Mouse (Mus musculus) left cerebral cortex, adult 8-10 months (tissue): Measurements from ENCODE around the gene Nlrx1. TPM values are rescaled to one million over a fixed set of nuclear protein-coding genes. Genes with fewer than 3 reads are reported as not detected.
"Not testable (repeated sequence)": the region's sequence is repeated elsewhere in the genome, so short reads cannot be mapped to it uniquely, and the experiment has no call there.

Source experiments
- DNase-seq, 2 experiments: peaks; one replicate each; pipeline ENCODE4 v3.0.0; 2022; ENCODE audit warnings: low spot score in 2 of 2
- total RNA-seq, 4 experiments: library from RNA; stranded (reverse); gene quantifications; 2 replicates each; pipeline ENCODE4 v1.2.4; 2022

Nlrx1 gene
- 10 to 100 TPM; 10.6 to 13.8 (median 11.8) TPM for total RNA-seq

DNA sequence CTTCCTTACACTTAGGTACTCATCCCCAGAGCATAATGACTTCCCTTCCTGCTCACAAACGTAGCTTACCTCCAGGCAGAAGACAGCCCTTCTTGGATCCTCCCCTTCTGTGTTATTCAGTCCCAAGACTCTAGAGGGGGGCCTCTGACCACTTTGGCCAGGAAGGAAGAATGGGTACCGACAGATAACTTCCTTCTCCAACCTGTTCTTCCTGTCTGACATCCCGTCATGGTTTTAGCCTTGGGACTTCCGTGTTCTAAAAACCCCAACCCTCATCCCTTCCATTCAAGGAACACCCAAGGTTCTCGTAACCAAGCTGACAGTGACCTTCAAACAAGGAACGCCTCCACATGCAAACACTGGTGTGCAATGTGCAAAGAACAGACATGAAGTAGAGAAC lies at the start of gene Nlrx1:
Gene Nlrx1, minus strand, starts transcription at position 168 of the 400 bp plus-strand sequence.
- no peak for DNase-seq

DNA sequence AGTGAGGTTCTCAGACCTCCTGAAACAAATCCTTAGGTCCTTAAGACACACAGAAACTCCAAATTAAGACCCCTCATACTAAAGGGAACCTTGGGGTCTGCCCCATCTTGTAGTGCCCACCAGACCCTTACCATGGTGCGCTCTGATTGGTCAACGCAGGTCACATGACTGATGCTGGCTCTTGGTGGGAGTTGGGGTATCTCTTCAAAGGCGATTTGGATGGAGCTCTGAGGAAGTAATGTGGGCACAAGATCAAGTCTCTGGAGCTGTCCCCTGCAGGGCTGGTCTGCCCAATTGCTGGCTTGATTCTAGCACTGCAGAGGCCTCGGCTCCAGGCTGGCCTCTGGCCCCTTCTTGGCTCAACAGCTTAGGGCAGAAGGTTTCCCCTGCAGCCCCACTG lies 49.1 kb upstream of the Nlrx1 start:
- no peak for DNase-seq

DNA sequence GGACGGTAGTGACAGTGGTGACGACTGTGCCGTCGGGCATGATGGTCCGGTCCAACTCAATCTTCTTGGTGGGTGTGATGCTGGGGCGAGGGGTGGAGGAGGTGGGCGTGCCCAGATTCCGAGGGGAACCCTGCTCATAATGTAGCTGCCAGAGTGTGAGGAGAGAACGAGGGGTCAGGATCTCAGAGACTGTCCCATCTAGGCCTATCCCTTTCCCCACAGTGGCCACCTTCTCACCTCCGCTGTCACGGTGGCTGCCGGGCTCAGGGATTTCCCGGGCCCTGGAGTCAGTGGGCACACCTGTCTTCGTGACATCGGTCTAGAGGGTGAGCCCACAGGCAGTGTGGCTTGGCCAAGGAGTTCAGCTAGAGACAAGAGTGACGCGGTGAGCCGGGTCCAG lies 46.5 kb upstream of the Nlrx1 start:
- DNase-seq, result no peak

DNA sequence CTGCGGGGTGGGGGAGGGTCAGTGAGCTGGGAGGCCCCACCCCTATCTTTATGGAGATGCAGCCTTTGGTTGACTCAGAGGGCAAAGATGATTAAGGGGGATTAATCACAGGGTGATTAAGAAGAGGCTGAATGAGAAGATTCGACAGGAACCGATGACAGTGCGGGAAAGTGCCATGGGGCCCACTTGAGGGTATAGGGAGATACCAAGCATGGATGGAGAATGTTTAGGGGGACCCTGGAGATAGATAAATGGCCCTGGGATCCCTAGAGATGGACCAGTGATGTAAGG lies 45.8 kb upstream of the Nlrx1 start:
- no peak for DNase-seq

DNA sequence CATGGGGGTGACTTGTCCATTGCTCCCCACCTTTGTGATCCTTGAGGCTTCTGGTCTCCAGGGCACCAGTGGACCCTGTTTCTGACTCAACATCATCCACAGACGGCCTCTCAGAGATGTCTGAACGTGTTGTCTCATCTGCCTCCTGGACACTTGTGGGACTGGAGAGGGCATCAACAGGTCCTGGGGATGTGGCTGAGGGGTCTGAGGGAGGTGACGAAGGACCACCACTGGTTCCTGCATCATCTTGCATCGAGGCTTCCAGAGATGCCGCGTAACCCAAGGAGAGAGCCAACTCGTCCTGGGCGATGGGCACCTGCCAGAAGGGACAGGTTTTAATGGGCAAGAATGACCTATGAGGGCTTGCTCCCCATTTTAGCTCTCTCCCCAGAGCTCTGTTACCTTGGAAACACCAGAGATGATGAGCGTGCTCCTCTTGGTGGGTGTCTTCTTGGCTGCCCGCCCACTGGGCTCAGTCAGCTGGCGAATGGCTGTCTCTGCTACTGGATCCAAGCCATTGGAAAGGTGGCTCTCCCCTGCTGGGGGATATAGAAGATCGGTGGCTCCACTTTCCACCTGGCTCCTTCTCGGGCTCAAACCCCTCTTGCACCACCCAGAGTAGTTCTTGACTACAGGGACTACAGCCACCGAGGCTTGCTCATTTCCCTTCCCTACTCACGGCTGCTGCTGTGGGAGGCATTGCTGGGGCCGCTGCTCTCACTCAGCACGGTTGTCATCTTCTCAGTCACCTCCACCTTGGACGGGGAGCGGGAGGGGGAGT lies 45.3 kb upstream of the Nlrx1 start:
- peak; percentile 58 to 84 for DNase-seq

DNA sequence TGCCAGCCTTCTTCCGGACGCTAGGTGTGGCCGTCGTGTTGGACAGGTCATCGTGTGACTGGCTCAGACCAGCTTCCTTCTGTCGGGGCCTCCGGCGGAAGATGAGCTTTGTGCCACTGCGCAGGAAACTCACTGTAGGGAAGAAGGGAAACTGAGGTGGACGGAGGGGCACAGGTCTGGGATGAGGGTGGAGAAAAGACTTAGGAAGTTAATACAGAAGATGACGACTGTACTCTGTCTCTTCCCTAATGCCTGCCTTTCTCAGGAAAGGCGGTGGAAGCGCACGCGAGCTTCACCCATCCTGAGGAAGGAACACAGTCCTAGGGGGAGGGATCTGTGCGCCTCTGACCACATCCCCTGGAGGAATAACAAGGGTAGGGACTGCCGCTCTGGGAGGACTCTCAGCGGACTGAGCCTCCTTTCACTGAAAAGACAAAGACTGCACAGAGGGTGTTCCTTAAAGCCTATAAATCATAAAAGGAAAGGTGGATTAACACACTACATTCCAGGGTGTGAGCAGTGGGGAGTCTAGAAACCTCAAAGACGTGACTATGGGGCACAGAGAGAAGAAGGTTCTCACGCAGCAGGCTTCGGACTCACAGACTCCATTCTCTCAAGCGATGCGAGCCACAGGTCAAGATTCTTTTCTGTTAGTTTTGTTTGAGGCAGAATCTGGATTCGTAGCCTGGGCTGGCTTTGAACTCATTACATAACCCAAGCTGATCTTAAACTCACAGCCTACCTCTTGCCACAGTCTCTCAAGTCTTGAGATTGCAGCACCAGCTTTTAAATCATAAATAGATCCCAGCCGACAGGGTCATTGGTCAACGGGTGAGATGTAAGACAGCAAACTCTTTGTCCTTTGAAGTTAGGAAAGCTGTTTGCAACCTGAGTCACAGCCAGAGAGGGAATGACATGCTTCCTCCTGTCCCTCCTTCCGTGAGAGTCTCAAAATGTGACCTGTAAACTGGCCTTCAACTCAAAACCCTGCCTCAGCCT lies 43.0 kb upstream of the Nlrx1 start:
- DNase-seq, result no peak

DNA sequence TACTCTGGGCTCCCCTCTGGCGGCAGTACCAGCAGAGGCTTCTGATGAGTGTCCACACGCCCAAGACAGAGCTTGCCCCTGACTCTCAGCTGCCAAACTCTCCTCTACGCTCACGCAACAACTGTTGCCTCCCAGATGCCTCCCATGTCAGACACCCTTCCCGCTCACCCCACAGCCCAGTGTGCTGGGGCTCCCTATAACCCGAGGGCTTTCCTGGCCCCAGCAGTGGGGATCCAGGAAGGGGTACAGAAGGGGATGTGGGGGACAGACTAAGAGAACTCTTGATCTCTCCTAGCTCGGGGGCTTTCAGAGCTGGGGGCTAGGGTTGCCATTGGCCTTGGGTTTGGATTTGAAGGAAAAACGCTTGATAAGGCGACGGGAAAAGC lies 42.3 kb upstream of the Nlrx1 start:
- DNase-seq, result no peak

DNA sequence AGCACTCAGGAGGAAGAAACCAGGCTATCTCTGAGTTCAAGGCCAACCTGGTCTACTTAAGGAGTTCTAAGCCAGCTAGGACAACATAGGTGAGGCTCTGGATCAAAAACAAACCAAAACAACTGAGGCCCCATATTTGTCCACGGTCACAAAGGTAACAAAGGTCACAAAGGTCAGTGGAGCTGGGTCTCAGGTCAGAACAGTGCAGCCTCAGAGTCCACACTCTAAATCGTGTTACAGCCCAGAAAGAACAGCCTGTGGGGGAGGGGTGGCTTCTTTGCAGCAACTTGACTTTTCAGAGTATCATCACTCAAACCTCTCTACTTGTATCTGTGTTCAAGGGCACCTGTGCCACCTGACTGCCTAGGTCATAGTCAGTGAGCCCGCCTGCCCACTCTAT lies 41.4 kb upstream of the Nlrx1 start:
- DNase-seq, result no peak

DNA sequence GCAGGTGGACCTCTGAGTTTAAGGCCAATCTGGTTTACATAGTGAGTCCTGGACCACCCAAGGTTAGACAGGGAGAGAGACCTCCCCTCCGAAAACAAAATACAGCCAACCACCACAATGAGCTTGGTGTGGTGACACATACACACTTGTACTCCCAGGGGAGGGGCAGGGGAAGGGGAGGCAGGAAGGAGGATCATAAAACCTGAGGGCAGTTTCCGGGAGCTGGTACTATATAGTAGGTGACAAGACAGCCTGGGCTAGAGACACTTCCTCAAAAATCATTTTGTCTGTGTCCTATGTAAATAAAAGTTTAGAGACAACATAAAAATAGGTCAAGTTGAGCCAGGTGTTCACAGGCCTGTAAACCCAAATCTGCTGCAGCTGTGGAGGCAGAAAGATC lies 38.8 kb upstream of the Nlrx1 start:
- DNase-seq, result no peak

DNA sequence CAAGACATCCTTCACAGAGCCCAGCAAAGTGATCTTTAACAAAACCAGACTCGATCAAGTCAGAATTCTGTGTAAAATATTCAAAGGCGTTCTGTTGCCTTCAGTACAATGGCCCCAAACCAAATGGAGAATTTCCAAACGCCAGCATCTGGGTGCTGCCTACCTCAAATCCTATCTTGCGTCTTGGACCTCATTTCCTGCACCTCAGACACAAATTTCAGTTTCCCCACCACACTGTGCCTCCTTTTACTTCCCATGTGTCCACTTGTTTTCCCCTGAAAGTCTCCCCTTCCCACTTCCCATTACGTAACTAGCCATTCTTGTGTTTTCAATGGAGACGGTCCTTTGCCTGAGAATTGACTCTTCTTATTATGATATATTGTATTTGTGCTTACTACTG lies 38.1 kb upstream of the Nlrx1 start:
- no peak for DNase-seq

DNA sequence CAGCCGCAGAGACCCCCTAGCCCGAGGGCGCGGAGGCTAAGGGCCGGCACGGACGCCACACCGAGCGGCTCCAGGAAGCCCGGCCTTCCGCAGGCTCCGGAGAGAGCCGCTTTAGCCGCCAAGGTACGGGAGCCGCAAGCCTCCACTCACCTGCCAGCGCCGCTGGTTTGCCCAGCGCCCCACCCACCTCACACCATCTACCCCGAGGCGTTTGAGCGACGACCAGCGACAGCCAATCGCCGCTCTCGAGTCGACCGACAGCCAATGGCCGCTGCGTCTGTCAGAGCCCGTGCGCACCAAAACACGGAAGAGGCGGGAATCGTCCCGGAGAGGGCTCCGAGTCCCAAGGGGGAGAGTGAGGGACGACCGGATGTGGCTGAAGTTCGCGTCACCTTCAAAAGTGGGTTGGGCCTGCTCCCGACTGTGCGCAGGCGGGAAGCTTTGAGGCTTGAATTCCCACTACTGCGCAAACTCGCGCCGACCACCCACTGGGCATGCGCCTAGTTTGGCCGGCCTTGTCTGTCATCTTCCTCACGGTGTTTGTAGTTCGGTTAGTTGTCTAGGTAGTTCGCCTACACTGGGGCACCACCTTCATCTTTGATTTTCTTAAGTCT lies 37.2 kb upstream of the Nlrx1 start, which contains the start of gene Hinfp:
Gene Hinfp, minus strand, starts transcription at position 206 of the 614 bp plus-strand sequence.
- peak; percentile 91 to 99 for DNase-seq

DNA sequence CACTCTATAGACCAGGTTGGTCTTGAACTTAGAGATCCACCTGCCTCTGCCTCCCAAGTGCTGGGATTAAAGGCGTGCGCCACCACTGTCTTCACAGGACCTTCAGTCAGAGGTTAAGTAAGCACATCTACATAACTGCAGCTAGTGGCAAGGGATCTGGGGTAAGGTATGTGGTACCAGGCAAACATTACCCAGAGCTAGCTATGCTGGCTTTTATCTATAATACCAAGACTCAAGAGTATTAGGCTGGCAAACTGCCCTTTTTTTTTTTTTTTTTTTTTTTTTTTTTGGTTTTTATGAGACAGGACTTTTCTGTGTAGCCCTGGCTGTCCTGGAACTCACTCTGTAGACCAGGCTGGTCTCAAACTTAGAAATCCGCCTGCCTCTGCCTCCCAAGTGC lies 31.6 kb upstream of the Nlrx1 start:
- DNase-seq, result not testable (repeated sequence)

DNA sequence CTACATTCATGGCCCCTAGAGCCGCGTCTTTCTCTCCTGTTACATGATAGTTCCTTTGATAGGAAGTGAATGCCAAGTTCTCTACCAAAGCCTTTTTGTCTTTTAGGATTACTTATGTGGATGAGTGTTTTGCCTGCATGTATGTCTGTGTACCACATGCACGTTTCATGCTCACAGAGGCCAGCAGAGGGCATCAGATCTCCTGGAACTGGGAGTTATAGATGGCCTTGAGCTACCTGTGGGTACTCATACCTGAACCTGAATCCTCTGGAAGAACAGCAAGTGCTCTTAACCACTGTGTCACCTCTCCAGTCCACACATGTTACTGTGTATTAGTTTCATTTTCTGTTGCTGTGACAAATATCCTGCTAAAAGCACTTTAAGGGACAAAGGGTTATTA lies 24.1 kb upstream of the Nlrx1 start:
- DNase-seq, result no peak

DNA sequence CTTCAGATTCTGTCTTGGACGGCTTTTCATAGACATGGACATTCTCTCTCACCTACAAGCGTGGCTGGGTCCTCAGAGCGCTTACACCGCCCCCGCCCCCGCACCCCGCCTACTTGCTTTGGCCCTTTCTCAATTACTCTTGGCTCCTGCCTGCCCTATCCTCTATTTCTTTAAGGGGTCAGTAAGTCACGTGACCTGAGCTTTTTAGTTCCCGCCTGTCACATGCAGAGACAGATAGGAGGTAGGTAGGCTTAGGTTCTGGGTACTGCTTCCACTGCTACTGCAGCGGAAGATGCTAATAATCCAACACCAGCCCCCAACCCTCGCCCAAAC lies 20.5 kb upstream of the Nlrx1 start:
- no peak for DNase-seq

DNA sequence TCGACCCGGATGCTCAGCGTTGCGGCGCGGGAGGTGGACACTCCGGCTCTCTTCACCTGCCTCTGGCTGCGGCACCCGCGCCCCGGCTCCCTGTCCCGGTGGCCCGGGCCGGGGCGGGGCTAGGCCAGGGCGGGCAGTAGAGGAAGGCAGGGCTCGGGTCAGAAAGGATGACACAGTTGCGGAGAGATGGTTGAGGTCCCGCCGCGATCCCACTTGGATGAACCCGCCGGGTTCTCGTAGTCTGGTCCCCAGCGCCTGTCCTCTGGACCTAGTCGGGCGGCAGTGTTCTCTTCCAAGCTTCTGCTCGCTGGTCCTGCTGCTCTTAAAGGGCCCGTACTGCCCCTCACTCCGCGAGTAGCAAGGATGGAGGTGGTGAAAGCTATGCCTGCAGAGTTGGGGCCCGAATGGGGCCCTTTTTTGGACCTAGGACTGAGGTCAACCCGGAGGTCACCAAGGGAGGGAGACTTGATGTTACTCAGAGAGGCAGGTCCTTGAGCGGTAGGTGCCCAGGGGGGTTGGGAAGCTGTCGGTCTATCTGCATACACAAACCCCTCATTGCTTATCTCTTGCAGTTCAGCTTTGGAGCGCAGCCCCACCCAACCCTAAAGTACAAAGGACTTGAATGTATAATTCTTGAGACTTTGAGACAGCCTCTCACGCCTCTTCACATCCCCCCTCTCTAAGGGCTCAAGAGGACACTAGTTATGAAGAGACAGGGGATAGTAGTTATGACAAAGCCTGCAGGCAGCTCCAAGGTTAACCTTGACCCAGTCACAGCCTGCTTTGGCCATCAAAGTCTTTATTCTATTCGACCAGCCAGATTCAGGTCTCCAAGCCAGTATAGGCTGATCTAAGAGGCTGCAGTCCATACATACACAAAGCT lies 19.9 kb upstream of the Nlrx1 start, which contains the start of gene Abcg4:
Gene Abcg4, minus strand, starts transcription at position 540 of the 883 bp plus-strand sequence.
- peak in 1 of 2 experiments; percentile 47 for DNase-seq

DNA sequence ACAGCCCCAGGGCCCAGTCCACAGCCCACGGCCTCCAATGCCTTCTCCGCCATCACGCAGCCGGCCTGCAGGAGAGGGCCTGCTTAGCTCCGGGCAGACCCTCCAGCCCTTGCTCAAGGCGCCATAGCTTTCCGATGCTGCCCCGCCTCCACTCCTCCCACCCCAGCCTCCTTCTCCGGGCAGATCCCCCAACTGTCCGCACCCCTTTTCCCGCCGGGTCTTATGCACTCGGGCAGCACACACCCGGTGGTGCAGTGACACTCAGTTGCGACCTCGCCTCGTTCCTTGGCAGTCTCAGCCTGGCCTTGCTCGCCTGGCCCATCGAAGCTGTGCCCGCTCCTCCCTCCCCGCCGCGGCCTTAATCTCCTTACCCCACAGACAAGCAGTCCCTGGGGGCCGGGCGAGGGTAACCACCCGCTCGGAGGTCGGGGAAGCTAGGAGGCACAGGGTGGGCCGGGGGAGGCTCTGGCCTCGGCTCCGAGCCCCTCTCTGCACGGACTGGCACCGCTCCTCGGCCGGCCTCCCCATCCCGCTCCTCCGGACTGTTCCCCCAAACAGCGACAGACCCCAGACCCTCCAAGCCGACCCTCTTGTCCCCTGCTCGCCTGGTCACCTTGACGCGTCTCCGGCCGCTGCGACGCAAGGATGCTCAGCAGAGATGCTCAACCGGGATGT lies 19.1 kb upstream of the Nlrx1 start:
- no peak for DNase-seq

DNA sequence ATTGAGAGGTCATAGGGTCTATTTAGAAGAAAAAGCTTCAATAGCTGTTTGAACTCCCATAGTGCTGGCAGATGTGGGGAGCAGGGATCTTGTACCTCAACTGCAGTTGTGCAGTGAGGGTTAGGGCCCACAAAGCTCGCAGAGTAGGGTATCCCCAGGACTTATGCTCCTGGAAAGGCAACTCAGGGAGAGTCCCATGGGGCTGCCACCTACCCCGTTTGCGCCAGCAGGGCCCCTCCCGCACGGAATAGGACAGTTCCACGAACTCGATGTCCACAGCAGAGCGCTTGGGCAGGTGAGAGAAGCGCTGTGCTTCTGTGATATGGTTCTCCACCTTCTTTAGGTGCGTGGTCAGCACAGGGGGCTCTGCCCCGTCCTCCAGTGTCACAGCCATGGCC lies 18.6 kb upstream of the Nlrx1 start:
- DNase-seq, result no peak

DNA sequence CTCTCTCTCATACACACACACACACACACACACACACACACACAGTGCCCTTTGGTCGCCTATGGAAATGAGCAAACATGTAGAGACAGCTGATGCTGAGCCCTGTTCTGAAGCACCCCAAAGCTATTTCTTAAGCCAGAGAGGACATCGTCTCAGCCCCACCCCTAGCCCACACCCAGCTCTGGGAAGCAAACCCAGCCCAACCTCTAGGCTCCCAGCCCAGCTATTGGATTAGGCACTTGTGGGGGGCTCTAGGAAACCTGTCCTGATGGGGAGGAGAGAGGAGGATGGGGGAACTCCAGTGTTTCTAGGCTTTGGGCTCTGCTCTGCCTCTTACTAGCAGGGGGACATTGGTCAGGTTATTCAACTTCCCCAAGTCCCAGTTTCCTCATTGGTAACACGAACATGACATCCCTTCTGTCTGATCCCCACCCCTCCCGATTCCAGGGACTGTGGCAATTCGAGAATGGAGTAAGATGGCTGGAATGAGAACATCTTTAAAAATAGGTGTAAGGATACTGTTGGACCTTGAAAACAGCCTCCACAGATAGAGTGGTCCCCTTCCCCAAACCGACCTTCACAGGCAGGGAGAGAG lies 18.0 kb upstream of the Nlrx1 start:
- no peak for DNase-seq

DNA sequence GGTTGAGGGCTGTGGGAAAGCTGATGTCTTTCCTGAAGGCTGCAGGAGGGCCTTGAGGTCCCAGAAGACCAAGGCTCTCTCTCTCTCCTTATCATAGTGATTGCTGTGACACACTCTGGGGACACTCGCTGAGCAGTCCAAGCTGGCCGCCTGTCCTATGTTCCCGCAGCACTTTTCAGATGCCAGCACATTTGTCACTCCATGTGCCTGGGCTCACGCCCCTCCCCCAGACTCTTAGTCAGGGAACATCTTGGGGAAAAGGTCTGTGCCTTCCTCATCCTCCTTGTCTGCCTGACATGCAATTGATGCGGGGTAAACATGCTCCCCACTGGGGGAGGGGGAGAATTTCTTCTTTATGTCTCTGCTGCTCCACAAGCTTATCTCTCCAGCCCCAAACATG lies 14.8 kb upstream of the Nlrx1 start:
- DNase-seq, result no peak

DNA sequence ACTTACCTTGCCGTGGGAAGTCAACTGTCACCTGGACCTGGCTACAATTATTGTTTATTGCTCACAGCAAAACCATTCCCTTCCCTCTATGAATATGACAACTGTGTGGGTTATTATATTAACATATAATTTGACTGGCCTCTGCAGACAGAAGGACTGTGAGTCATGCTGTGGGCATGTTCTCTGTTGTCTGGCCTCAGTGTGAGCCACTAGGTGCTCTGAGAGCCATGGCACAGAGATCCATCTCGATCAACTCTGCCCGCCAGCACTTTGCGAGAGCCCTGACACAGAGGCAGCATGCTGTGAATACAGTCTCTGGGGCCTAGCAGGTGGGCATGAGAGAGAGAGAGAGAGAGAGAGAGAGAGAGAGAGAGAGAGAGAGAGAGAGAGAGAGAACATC lies 1.6 kb upstream of the Nlrx1 start:
- no peak for DNase-seq
